Mouse (Mus musculus): ENCODE results near the gene Dnajb13. TPM values are rescaled to one million over a fixed set of nuclear protein-coding genes. Genes with fewer than 3 reads are reported as not detected.

Gene Dnajb13
- total RNA-seq (2014; fragmentation: Nextera tagmentation) (not detected in 2 replicates), total RNA-seq (2017) (0.16 and 0.35 TPM in 2 replicates), polyA plus RNA-seq (2012) (not detected in 2 replicates)

DNA sequence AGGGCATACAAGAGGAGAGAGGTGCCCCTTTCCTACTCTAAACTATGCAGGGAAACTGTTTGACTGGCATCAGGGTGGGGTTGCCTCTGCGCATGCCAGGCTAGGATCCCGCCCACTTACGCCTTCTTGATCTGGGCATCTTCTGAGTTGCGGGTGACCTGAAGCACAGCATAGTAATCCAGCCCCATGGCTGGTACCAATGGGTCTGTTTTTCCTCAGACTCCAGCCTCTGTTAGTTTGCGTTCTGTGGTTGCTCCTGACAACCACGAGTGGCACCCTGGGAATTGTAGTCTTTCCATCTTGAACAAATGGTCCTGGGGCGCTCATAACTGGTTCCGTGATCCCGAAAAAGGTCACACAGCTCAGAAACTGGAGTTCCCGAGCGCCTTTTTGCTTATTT, at the start of gene Dnajb13:
Dnajb13 (minus strand) TSS at position 388 of the 400 bp plus-strand sequence.
- peaks cover 56% of the 10 kb centered on the region for H3K27me3 ChIP-seq (ENCODE audit: insufficient read depth, low read length)
- peaks cover 18% of the 10 kb centered on the region for H3K4me1 ChIP-seq (ENCODE audit: insufficient read depth, low read depth, low read length)
- ATAC-seq (ENCODE audit: extremely low read depth, insufficient number of reproducible peaks, low FRiP score, poor library complexity, severe bottlenecking) = no peak
- H3K4me3 ChIP-seq (ENCODE audit: low read depth, low read length) = no peak within 1 kb of the TSS
- no peak for DNase-seq (ENCODE audit: low spot score)
- TF ChIP-seq GATA1 (IDR thresholded peaks at IDR 0.05; ENCODE audit: borderline replicate concordance, low read length) (no peak), POLR2AphosphoS5 (IDR thresholded peaks at IDR 0.05; ENCODE audit: insufficient replicate concordance, low read depth, low read length) (no peak), CTCF (IDR thresholded peaks at IDR 0.05; ENCODE audit: low read depth, low read length) (no peak), GATA2 (IDR thresholded peaks at IDR 0.05; ENCODE audit: borderline replicate concordance, low read depth, low read length) (no peak), TAL1 (conservative IDR thresholded peaks at IDR 0.05; ENCODE audit: low read depth, low read length) (no peak)
- no peaks in the 10 kb centered on the region for H3K36me3 ChIP-seq (replicated peaks)
- no peaks in the 10 kb centered on the region for H3K9me3 ChIP-seq (replicated peaks)

DNA sequence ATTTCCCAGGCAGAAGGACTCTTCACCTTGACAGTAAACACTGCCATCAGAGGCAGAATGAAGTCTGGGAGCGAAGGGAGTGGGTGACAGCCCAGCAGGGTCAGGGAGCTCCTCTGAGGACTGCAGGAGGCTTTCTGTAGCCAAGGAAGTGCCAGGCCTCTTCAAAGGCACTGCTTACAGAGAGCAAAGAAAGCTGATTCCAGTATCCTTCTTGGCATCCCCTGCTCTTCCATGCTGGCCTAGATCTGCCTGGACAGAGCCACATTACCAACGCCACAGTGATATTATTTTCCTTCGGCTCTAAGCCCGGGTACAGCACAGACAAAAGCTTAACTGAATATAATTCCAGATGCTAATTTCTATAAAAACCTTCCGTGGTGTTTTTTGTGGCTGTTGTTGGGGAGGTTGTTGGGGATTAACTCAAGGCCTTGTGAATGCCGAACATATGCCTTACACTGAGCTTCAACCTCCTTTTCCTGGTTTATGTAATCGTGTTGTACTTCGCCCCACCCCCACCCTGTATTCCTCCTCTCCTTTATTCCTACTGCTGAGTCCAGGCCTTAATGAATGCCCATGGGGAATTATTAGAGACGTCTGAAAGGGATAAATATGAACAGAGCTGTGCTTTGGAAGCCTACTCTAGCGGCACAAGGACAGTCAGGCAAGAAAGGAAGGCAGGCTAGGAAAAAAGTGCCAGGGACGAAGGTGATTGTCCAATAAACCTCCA, 47.3 kb upstream of the Dnajb13 start:
- Histone ChIP-seq H3K27me3 (ENCODE audit: insufficient read depth, low read length) (no peaks in the 10 kb centered on the region), H3K4me1 (ENCODE audit: insufficient read depth, low read depth, low read length) (peaks cover 6% of the 10 kb centered on the region; the same call in 1 of the 2 replicates), H3K36me3 (replicated peaks) (peaks cover 61% of the 10 kb centered on the region), H3K4me3 (ENCODE audit: low read depth, low read length) (no peak overlapping the region), H3K9me3 (replicated peaks) (no peaks in the 10 kb centered on the region)
- TF ChIP-seq TAL1 (conservative IDR thresholded peaks at IDR 0.05; ENCODE audit: low read depth, low read length) (no peak), CTCF (IDR thresholded peaks at IDR 0.05; ENCODE audit: low read depth, low read length) (no peak), POLR2AphosphoS5 (IDR thresholded peaks at IDR 0.05; ENCODE audit: insufficient replicate concordance, low read depth, low read length) (no peak), GATA1 (IDR thresholded peaks at IDR 0.05; ENCODE audit: borderline replicate concordance, low read length) (no peak), GATA2 (IDR thresholded peaks at IDR 0.05; ENCODE audit: borderline replicate concordance, low read depth, low read length) (no peak)
- DNase-seq (ENCODE audit: low spot score) = no peak
- ATAC-seq (ENCODE audit: extremely low read depth, insufficient number of reproducible peaks, low FRiP score, poor library complexity, severe bottlenecking) = no peak

GRCm38 (mm10) chr7:100559331-100559730, 44.6 kb upstream of the Dnajb13 start:
- ATAC-seq (ENCODE audit: extremely low read depth, insufficient number of reproducible peaks, low FRiP score, poor library complexity, severe bottlenecking) = no peak
- DNase-seq (ENCODE audit: low spot score) = no peak
- Histone ChIP-seq H3K27me3 (ENCODE audit: insufficient read depth, low read length) (no peaks in the 10 kb centered on the region), H3K4me1 (ENCODE audit: insufficient read depth, low read depth, low read length) (peaks cover 6% of the 10 kb centered on the region; the same call in 1 of the 2 replicates), H3K4me3 (ENCODE audit: low read depth, low read length) (no peak overlapping the region), H3K36me3 (replicated peaks) (peaks cover 56% of the 10 kb centered on the region), H3K9me3 (replicated peaks) (no peaks in the 10 kb centered on the region)
- no peak for TF ChIP-seq CTCF (IDR thresholded peaks at IDR 0.05; ENCODE audit: low read depth, low read length)
- TF ChIP-seq TAL1 (conservative IDR thresholded peaks at IDR 0.05; ENCODE audit: low read depth, low read length) = no peak
- TF ChIP-seq POLR2AphosphoS5 (IDR thresholded peaks at IDR 0.05; ENCODE audit: insufficient replicate concordance, low read depth, low read length) = no peak
- TF ChIP-seq GATA2 (IDR thresholded peaks at IDR 0.05; ENCODE audit: borderline replicate concordance, low read depth, low read length) = no peak
- TF ChIP-seq GATA1 (IDR thresholded peaks at IDR 0.05; ENCODE audit: borderline replicate concordance, low read length) = no peak

- no peak for TF ChIP-seq TAL1 (conservative IDR thresholded peaks at IDR 0.05; ENCODE audit: low read depth, low read length)
- TF ChIP-seq GATA2 (IDR thresholded peaks at IDR 0.05; ENCODE audit: borderline replicate concordance, low read depth, low read length) = no peak
- TF ChIP-seq CTCF (IDR thresholded peaks at IDR 0.05; ENCODE audit: low read depth, low read length) = no peak
- Histone ChIP-seq H3K4me3 (ENCODE audit: low read depth, low read length) (no peak overlapping the region), H3K36me3 (replicated peaks) (peaks cover 64% of the 10 kb centered on the region), H3K4me1 (ENCODE audit: insufficient read depth, low read depth, low read length) (peaks cover 9% of the 10 kb centered on the region; the same call in 1 of the 2 replicates), H3K9me3 (replicated peaks) (no peaks in the 10 kb centered on the region), H3K27me3 (ENCODE audit: insufficient read depth, low read length) (no peaks in the 10 kb centered on the region)
- ATAC-seq (ENCODE audit: extremely low read depth, insufficient number of reproducible peaks, low FRiP score, poor library complexity, severe bottlenecking) = no peak
- no peak for DNase-seq (ENCODE audit: low spot score)
These were observed 42.5 kb upstream of the Dnajb13 start for GRCm38 (mm10) chr7:100557241-100557640.

GRCm38 (mm10) chr7:100555431-100555951, 40.7 kb upstream of the Dnajb13 start:
- Histone ChIP-seq H3K4me1 (ENCODE audit: insufficient read depth, low read depth, low read length) (peaks cover 9% of the 10 kb centered on the region; the same call in 1 of the 2 replicates), H3K27me3 (ENCODE audit: insufficient read depth, low read length) (no peaks in the 10 kb centered on the region), H3K36me3 (replicated peaks) (peaks cover 61% of the 10 kb centered on the region), H3K9me3 (replicated peaks) (no peaks in the 10 kb centered on the region), H3K4me3 (ENCODE audit: low read depth, low read length) (no peak overlapping the region)
- no peak for DNase-seq (ENCODE audit: low spot score)
- TF ChIP-seq CTCF (IDR thresholded peaks at IDR 0.05; ENCODE audit: low read depth, low read length) = no peak
- no peak for TF ChIP-seq GATA1 (IDR thresholded peaks at IDR 0.05; ENCODE audit: borderline replicate concordance, low read length)
- no peak for TF ChIP-seq GATA2 (IDR thresholded peaks at IDR 0.05; ENCODE audit: borderline replicate concordance, low read depth, low read length)
- TF ChIP-seq TAL1 (conservative IDR thresholded peaks at IDR 0.05; ENCODE audit: low read depth, low read length) = no peak
- no peak for TF ChIP-seq POLR2AphosphoS5 (IDR thresholded peaks at IDR 0.05; ENCODE audit: insufficient replicate concordance, low read depth, low read length)
- no peak for ATAC-seq (ENCODE audit: extremely low read depth, insufficient number of reproducible peaks, low FRiP score, poor library complexity, severe bottlenecking)

GRCm38 (mm10) chr7:100554939-100555338, 40.2 kb upstream of the Dnajb13 start:
- TF ChIP-seq TAL1 (conservative IDR thresholded peaks at IDR 0.05; ENCODE audit: low read depth, low read length) (no peak), GATA1 (IDR thresholded peaks at IDR 0.05; ENCODE audit: borderline replicate concordance, low read length) (no peak), POLR2AphosphoS5 (IDR thresholded peaks at IDR 0.05; ENCODE audit: insufficient replicate concordance, low read depth, low read length) (no peak), GATA2 (IDR thresholded peaks at IDR 0.05; ENCODE audit: borderline replicate concordance, low read depth, low read length) (no peak), CTCF (IDR thresholded peaks at IDR 0.05; ENCODE audit: low read depth, low read length) (no peak)
- no peak for DNase-seq (ENCODE audit: low spot score)

More at GRCm38 (mm10) chr7:100554939-100555338, 40.2 kb upstream of the Dnajb13 start:
- no peak for ATAC-seq (ENCODE audit: extremely low read depth, insufficient number of reproducible peaks, low FRiP score, poor library complexity, severe bottlenecking)
- H3K36me3 ChIP-seq (replicated peaks) = peaks cover 67% of the 10 kb centered on the region
- H3K4me3 ChIP-seq (ENCODE audit: low read depth, low read length) = no peak overlapping the region
- no peaks in the 10 kb centered on the region for H3K27me3 ChIP-seq (ENCODE audit: insufficient read depth, low read length)
- no peaks in the 10 kb centered on the region for H3K9me3 ChIP-seq (replicated peaks)
- peaks cover 9% of the 10 kb centered on the region; the same call in 1 of the 2 replicates for H3K4me1 ChIP-seq (ENCODE audit: insufficient read depth, low read depth, low read length)
